In the genomic region with DNA sequence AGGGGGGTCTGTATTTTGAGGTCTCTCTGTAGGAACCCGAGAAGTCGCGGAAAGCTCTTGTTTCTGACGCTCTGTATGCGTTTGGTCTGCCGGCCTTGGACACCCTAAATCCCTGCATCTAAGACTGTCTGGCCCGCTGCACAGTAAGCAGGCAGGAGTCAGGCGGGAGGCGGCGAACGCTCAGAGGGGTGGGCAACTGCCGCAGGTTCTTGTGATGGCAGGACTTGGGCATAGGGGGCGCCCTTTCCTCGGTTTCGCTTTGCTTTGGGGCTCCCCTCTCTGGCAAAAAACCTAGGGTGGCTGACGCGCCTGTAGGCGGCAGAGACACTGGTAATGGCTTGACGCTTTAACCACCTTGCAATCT, we compare ENCODE assay signal across 8 mouse cellular contexts. TPM values are rescaled to one million over a fixed set of nuclear protein-coding genes. Genes with fewer than 3 reads are reported as not detected.
DNase-seq lines count a peak whose midpoint lies in the region; ATAC-seq and TF ChIP-seq lines count a peak whose summit lies in the region.

No protein-coding gene starts in this region.

- H3K9ac ChIP-seq in hindbrain, embryonic 14.5 days: peak overlapping the region; percentile 63
- H3K9ac ChIP-seq in lung, postnatal 0 days (replicated peaks; ENCODE audit: low read depth): 0 out of 2 replicates have a peak overlapping the region, but pooled peaks have one; percentile 43

- peak; percentile 72 for ATAC-seq in hindbrain, embryonic 14.5 days (ENCODE audit: low FRiP score)
- peak; percentile 63 for ATAC-seq in lung, postnatal 0 days

- intact Hi-C loops in gastrocnemius, adult 2 months (cut with DNase I): loop anchor here (2.0 to 10.0 kb wide), 4 partner anchors 53 to 259 kb away; no protein-coding TSS in a partner anchor

- TF ChIP-seq EP300 in lung, postnatal 0 days (IDR thresholded peaks at IDR 0.05): no peak

- 33% methylated on average over 16 of the region's 19 CpGs for WGBS in hindbrain, embryonic 14.5 days
- 17% methylated on average over 15 of the region's 19 CpGs for WGBS in lung, postnatal 0 days

- peak; percentile 72 for TF ChIP-seq CTCF in gastrocnemius, adult 2 months (IDR thresholded peaks at IDR 0.05)
- peak; percentile 73 for TF ChIP-seq CTCF in lung, postnatal 0 days (IDR thresholded peaks at IDR 0.05)

- no peaks in the 10 kb centered on the region for H3K36me3 ChIP-seq in hindbrain, embryonic 14.5 days (replicated peaks; ENCODE audit: control insufficient read depth, insufficient read depth)
- no peaks in the 10 kb centered on the region for H3K36me3 ChIP-seq in lung, postnatal 0 days (ENCODE audit: insufficient read depth, low read length)

- H3K9me3 ChIP-seq in hindbrain, embryonic 14.5 days (ENCODE audit: control insufficient read depth, low read length): no peaks in the 10 kb centered on the region
- H3K9me3 ChIP-seq in lung, postnatal 0 days (ENCODE audit: low read length): no peaks in the 10 kb centered on the region

- peak overlapping the region; percentile 75 for H3K27ac ChIP-seq in gastrocnemius, adult 2 months
- peak overlapping the region; percentile 82 for H3K27ac ChIP-seq in hindbrain, embryonic 14.5 days
- H3K27ac ChIP-seq in lung, postnatal 0 days (ENCODE audit: low read length): no peak overlapping the region; the same call in 1 of the 2 replicates

- H3K4me1 ChIP-seq in hindbrain, embryonic 14.5 days (replicated peaks; ENCODE audit: control insufficient read depth, insufficient read depth, low read length): no peaks in the 10 kb centered on the region; the same call in 1 of the 2 replicates
- H3K4me1 ChIP-seq in lung, postnatal 0 days (ENCODE audit: insufficient read depth, low read depth, low read length): no peaks in the 10 kb centered on the region

- peak; percentile 51 for DNase-seq in ZHBTc4 (ENCODE audit: low read depth, low spot score)
- DNase-seq in cerebellum, postnatal 36 days: peak; percentile 87 to 89
- peak; percentile 84 for DNase-seq in gastrocnemius, adult 2 months
- peak; percentile 80 for DNase-seq in hindbrain, embryonic 14.5 days (ENCODE audit: low spot score)
- DNase-seq in layer of hippocampus, postnatal 36 days: peak; percentile 78 to 79
- peak; percentile 72 for DNase-seq in lung, postnatal 0 days (ENCODE audit: low spot score)
- DNase-seq in retina, adult 2 months (ENCODE audit: low read depth, low spot score): peak; percentile 51
- peak; percentile 69 for DNase-seq in urinary bladder, postnatal 14 days (ENCODE audit: low spot score)

- H3K4me2 ChIP-seq in hindbrain, embryonic 14.5 days (replicated peaks): peak overlapping the region; percentile 73
- peak overlapping the region; percentile 70 for H3K4me2 ChIP-seq in lung, postnatal 0 days (replicated peaks; ENCODE audit: low read depth, low read length)

- H3K27me3 ChIP-seq in hindbrain, embryonic 14.5 days (ENCODE audit: control insufficient read depth, insufficient read depth, low read length): no peaks in the 10 kb centered on the region
- H3K27me3 ChIP-seq in lung, postnatal 0 days (replicated peaks; ENCODE audit: insufficient read depth, low read length): no peaks in the 10 kb centered on the region

- peak overlapping the region; percentile 72 for H3K4me3 ChIP-seq in gastrocnemius, adult 2 months
- H3K4me3 ChIP-seq in hindbrain, embryonic 14.5 days (replicated peaks; ENCODE audit: low read length): peak overlapping the region; percentile 56
- H3K4me3 ChIP-seq in lung, postnatal 0 days (ENCODE audit: low read depth, low read length): peak overlapping the region; percentile 44

RNA-seq across cellular contexts. Expression of a gene that starts 2.0 kb away (rescaled TPM):
- 1 to 10 TPM; 1.5 to 2.0 TPM for total RNA-seq in gastrocnemius, adult 2 months (2021)
- polyA plus RNA-seq in hindbrain, embryonic 14.5 days (2014; fragmentation: Nextera tagmentation; extraction: Ambion mirVana): 10.1 and 10.9 TPM in 2 replicates
- total RNA-seq in layer of hippocampus, postnatal 36 days (2021): 10 to 100 TPM; 26.3 to 29.9 TPM
- 2.4 and 2.5 TPM in 2 replicates for polyA plus RNA-seq in lung, postnatal 0 days (2015; fragmentation: Nextera tagmentation; extraction: Ambion mirVana)

Comparison
In these comparisons a context has a peak if more than half of its experiments do, and no peak if none do; other contexts are left out.
1. RNA of a gene that starts 2.0 kb away (total RNA-seq): 26.3 to 29.9 TPM in layer of hippocampus, postnatal 36 days; 1.5 to 2.0 TPM in gastrocnemius, adult 2 months; every median in the first group is over 4 times any median in the second.
2. Peak in every context shown above with its lines, with median percentiles within 50 percentile points of each other: DNase-seq and H3K4me3 ChIP-seq.